27 mouse cellular contexts compared by ENCODE assay signal in genomic region chr4:107009548-107009947, GRCm38 (mm10). TPM values are rescaled to one million over a fixed set of nuclear protein-coding genes. Genes with fewer than 3 reads are reported as not detected.
DNase-seq lines count a peak whose midpoint lies in the region; ATAC-seq lines count a peak whose summit lies in the region.
"Had no signal": no experiment of that assay in that cellular context is flagged by ENCODE, and none has a peak within 500 bp of the region (broad histone marks: within the 10 kb centered on the region; RNA-seq: fewer than 3 reads in every experiment).

No protein-coding gene starts in this region.

- no peak overlapping the region for H3K4me2 ChIP-seq in limb, embryonic 13.5 days (replicated peaks)
- H3K4me2 ChIP-seq in midbrain, embryonic 16.5 days (ENCODE audit: low read length): no peak overlapping the region
- no peak overlapping the region for H3K4me2 ChIP-seq in midbrain, embryonic 11.5 days
- H3K4me2 ChIP-seq: embryonic facial prominence, embryonic 13.5 days; forebrain, embryonic 15.5 days; heart, embryonic 12.5 days; hindbrain, embryonic 15.5 days; kidney, embryonic 15.5 days; limb, embryonic 15.5 days had no signal

- no peaks in the 10 kb centered on the region for H3K27me3 ChIP-seq in limb, embryonic 13.5 days
- H3K27me3 ChIP-seq in limb, embryonic 10.5 days (ENCODE audit: low read depth, poor library complexity, severe bottlenecking): no peaks in the 10 kb centered on the region
- no peaks in the 10 kb centered on the region for H3K27me3 ChIP-seq in midbrain, embryonic 16.5 days (ENCODE audit: control insufficient read depth, insufficient read depth, low read depth, low read length)
- no peaks in the 10 kb centered on the region for H3K27me3 ChIP-seq in midbrain, embryonic 11.5 days (ENCODE audit: control insufficient read depth, insufficient read depth, low read length)
- H3K27me3 ChIP-seq: embryonic facial prominence, embryonic 13.5 days; forebrain, embryonic 15.5 days; heart, embryonic 12.5 days; hindbrain, embryonic 15.5 days; kidney, embryonic 15.5 days; limb, embryonic 15.5 days had no signal

- no peak overlapping the region for H3K9ac ChIP-seq in limb, embryonic 13.5 days
- no peak overlapping the region for H3K9ac ChIP-seq in midbrain, embryonic 16.5 days (ENCODE audit: low read depth, low read length)
- no peak overlapping the region for H3K9ac ChIP-seq in midbrain, embryonic 11.5 days (ENCODE audit: low read length)
- H3K9ac ChIP-seq: forebrain, embryonic 15.5 days; heart, embryonic 12.5 days; hindbrain, embryonic 15.5 days; kidney, embryonic 15.5 days; limb, embryonic 15.5 days had no signal

- 0 out of 2 replicates have a peak overlapping the region, but pooled peaks have one; percentile 28 for H3K27ac ChIP-seq in limb, embryonic 13.5 days
- no peak overlapping the region for H3K27ac ChIP-seq in limb, embryonic 10.5 days
- H3K27ac ChIP-seq in midbrain, embryonic 16.5 days (ENCODE audit: low read length): 0 out of 2 replicates have a peak overlapping the region, but pooled peaks have one; percentile 15
- no peak overlapping the region for H3K27ac ChIP-seq in midbrain, embryonic 11.5 days (ENCODE audit: low read depth, low read length)
- H3K27ac ChIP-seq: embryonic facial prominence, embryonic 13.5 days; forebrain, embryonic 10.5 days; forebrain, embryonic 15.5 days; hindbrain, embryonic 15.5 days; kidney, embryonic 15.5 days; layer of hippocampus, adult 2 months; macrophage had no signal

- 88% methylated on average over 7 of the region's 7 CpGs for WGBS in limb, embryonic 13.5 days
- 90% methylated on average over 7 of the region's 7 CpGs for WGBS in limb, embryonic 10.5 days
- 90% methylated on average over 7 of the region's 7 CpGs for WGBS in midbrain, embryonic 16.5 days
- 94% methylated on average over 7 of the region's 7 CpGs for WGBS in midbrain, embryonic 11.5 days

- peaks cover 44% of the 10 kb centered on the region for H3K36me3 ChIP-seq in limb, embryonic 13.5 days
- H3K36me3 ChIP-seq in limb, embryonic 10.5 days: peaks cover 92% of the 10 kb centered on the region
- no peaks in the 10 kb centered on the region for H3K36me3 ChIP-seq in midbrain, embryonic 16.5 days (ENCODE audit: control insufficient read depth, insufficient read depth, low read length)
- H3K36me3 ChIP-seq in midbrain, embryonic 11.5 days (ENCODE audit: control insufficient read depth, insufficient read depth, low read length): no peaks in the 10 kb centered on the region
- H3K36me3 ChIP-seq: forebrain, embryonic 15.5 days; hindbrain, embryonic 15.5 days had no signal

- no peak for ATAC-seq in limb, embryonic 13.5 days (ENCODE audit: low FRiP score, low read depth)
- no peak for ATAC-seq in midbrain, embryonic 16.5 days
- ATAC-seq in midbrain, embryonic 11.5 days (ENCODE audit: low FRiP score): no peak
- ATAC-seq: CD4-positive, CD25-positive, alpha-beta regulatory T cell, adult 4 months; forebrain, embryonic 15.5 days; inflammation-experienced regulatory T-cells, adult 6 months had no signal

- no peaks in the 10 kb centered on the region for H3K9me3 ChIP-seq in limb, embryonic 13.5 days
- H3K9me3 ChIP-seq in limb, embryonic 10.5 days (replicated peaks): no peaks in the 10 kb centered on the region
- no peaks in the 10 kb centered on the region for H3K9me3 ChIP-seq in midbrain, embryonic 16.5 days (replicated peaks; ENCODE audit: control insufficient read depth, low read length, poor library complexity, severe bottlenecking)
- no peaks in the 10 kb centered on the region for H3K9me3 ChIP-seq in midbrain, embryonic 11.5 days (ENCODE audit: control insufficient read depth, low read length)
- H3K9me3 ChIP-seq: embryonic facial prominence, embryonic 13.5 days; forebrain, embryonic 10.5 days; forebrain, embryonic 15.5 days; heart, embryonic 12.5 days; hindbrain, embryonic 15.5 days; kidney, embryonic 15.5 days; limb, embryonic 15.5 days had no signal

- no peak for DNase-seq in limb, embryonic 10.5 days (ENCODE audit: low spot score)
- no peak for DNase-seq in midbrain, embryonic 11.5 days (ENCODE audit: low spot score, missing footprints)
- DNase-seq in cerebellum, adult 9-10 months: peak; percentile 75
- DNase-seq in gastrocnemius, postnatal 25 days: no peak
- DNase-seq in right cerebral cortex, postnatal 36 days (ENCODE audit: low spot score in 2 of 2): no peak
- DNase-seq: adrenal gland, postnatal 14 days; gastrocnemius, postnatal 36 days; heart, adult 18-20 months; heart, postnatal 4 days; kidney, adult 11 months; kidney, postnatal 36 days; lung, adult 2 months; lung, postnatal 10 days had no signal

- H3K4me1 ChIP-seq in limb, embryonic 13.5 days: peaks cover 51% of the 10 kb centered on the region
- H3K4me1 ChIP-seq in limb, embryonic 10.5 days: peaks cover 49% of the 10 kb centered on the region
- H3K4me1 ChIP-seq in midbrain, embryonic 16.5 days (ENCODE audit: control insufficient read depth, insufficient read depth, low read length): peaks cover 7% of the 10 kb centered on the region
- H3K4me1 ChIP-seq in midbrain, embryonic 11.5 days (ENCODE audit: control insufficient read depth, insufficient read depth, low read length): peaks cover 1% of the 10 kb centered on the region; the same call in 1 of the 2 replicates

- H3K4me3 ChIP-seq in limb, embryonic 13.5 days: no peak overlapping the region
- no peak overlapping the region for H3K4me3 ChIP-seq in limb, embryonic 10.5 days
- no peak overlapping the region for H3K4me3 ChIP-seq in midbrain, embryonic 16.5 days (ENCODE audit: low read depth, low read length)
- H3K4me3 ChIP-seq in midbrain, embryonic 11.5 days (ENCODE audit: low read depth, low read length): no peak overlapping the region
- H3K4me3 ChIP-seq: embryonic facial prominence, embryonic 13.5 days; forebrain, embryonic 10.5 days; forebrain, embryonic 15.5 days; heart, embryonic 12.5 days; hindbrain, embryonic 15.5 days; kidney, embryonic 15.5 days; layer of hippocampus, adult 2 months; limb, embryonic 15.5 days; myocyte had no signal

RNA-seq across cellular contexts. Expression of gene Mrpl37, which starts 57.1 kb away (rescaled TPM):
- 97.2 and 99.5 TPM in 2 replicates for polyA plus RNA-seq in limb, embryonic 13.5 days (2015; fragmentation: Nextera tagmentation; extraction: Ambion mirVana)
- 145 and 167 TPM in 2 replicates for polyA plus RNA-seq in limb, embryonic 10.5 days (2016; fragmentation: Nextera tagmentation; extraction: Ambion mirVana)
- polyA plus RNA-seq in midbrain, embryonic 16.5 days (2015; fragmentation: Nextera tagmentation; extraction: Ambion mirVana): 74.1 and 77.3 TPM in 2 replicates
- 106 and 112 TPM in 2 replicates for polyA plus RNA-seq in midbrain, embryonic 11.5 days (2014; fragmentation: Nextera tagmentation; extraction: Ambion mirVana)
- 10 to 100 TPM; 82.0 to 95.5 TPM for total RNA-seq in gastrocnemius, postnatal 25 days (2021)

RNA-seq across cellular contexts. Expression of gene Cyb5rl, which starts 57.2 kb away (rescaled TPM):
- 7.0 and 7.3 TPM in 2 replicates for polyA plus RNA-seq in limb, embryonic 13.5 days (2015; fragmentation: Nextera tagmentation; extraction: Ambion mirVana)
- 11.7 and 12.6 TPM in 2 replicates for polyA plus RNA-seq in limb, embryonic 10.5 days (2016; fragmentation: Nextera tagmentation; extraction: Ambion mirVana)
- 4.1 and 7.2 TPM in 2 replicates for polyA plus RNA-seq in midbrain, embryonic 16.5 days (2015; fragmentation: Nextera tagmentation; extraction: Ambion mirVana)
- 5.6 TPM in 2 replicates for polyA plus RNA-seq in midbrain, embryonic 11.5 days (2014; fragmentation: Nextera tagmentation; extraction: Ambion mirVana)
- 10 to 100 TPM; 16.8 to 18.0 TPM for total RNA-seq in gastrocnemius, postnatal 25 days (2021)

Comparison
In these comparisons a context has a peak if more than half of its experiments do, and no peak if none do; other contexts are left out.
1. H3K27ac ChIP-seq: peak in limb, embryonic 13.5 days (single experiment) and midbrain, embryonic 16.5 days (single experiment); none in limb, embryonic 10.5 days (single experiment) and midbrain, embryonic 11.5 days (single experiment).